Mouse (Mus musculus) midbrain, embryonic 11.5 days (tissue): ENCODE results near the gene B3gnt7. TPM values are rescaled to one million over a fixed set of nuclear protein-coding genes. Genes with fewer than 3 reads are reported as not detected.
A peak's percentile ranks its signal among the peaks of the same experiment; 100 is the strongest.

Experiments
- ATAC-seq: fragments of 200-750 bp; cut with Nextera tagmentation; 2 replicates; pipeline ENCODE4 v1.8.0; 2017; ENCODE audit warnings: moderate TSS enrichment, moderate library complexity; ENCODE audit not compliant: low FRiP score
- DNase-seq: peaks from one replicate; pipeline ENCODE4 v3.0.0; 2015; ENCODE audit warnings: low spot score; ENCODE audit errors: missing footprints
- H3K27ac ChIP-seq: fragments of 300-500 bp; sonication (generic); 2 replicates; pipeline ENCODE4 v1.5.1; 2014; ENCODE audit warnings: low read depth, low read length
- H3K27me3 ChIP-seq: fragments of 300-500 bp; sonication (generic); 2 replicates; pipeline ENCODE4 v1.6.1; 2014; ENCODE audit warnings: mild to moderate bottlenecking, low read length, moderate library complexity, mixed read lengths; ENCODE audit not compliant: control insufficient read depth, insufficient read depth
- H3K36me3 ChIP-seq: fragments of 300-500 bp; sonication (generic); 2 replicates; pipeline ENCODE4 v1.6.1; 2014; ENCODE audit warnings: mild to moderate bottlenecking, low read length, moderate library complexity, mixed read lengths; ENCODE audit not compliant: control insufficient read depth, insufficient read depth
- H3K4me1 ChIP-seq: fragments of 300-500 bp; sonication (generic); 2 replicates; pipeline ENCODE4 v1.6.1; 2014; ENCODE audit warnings: low read length; ENCODE audit not compliant: control insufficient read depth, insufficient read depth
- H3K4me2 ChIP-seq: fragments of 300-500 bp; sonication (generic); 2 replicates; pipeline ENCODE4 v1.6.1; 2014; ENCODE audit warnings: mild to moderate bottlenecking, moderate library complexity
- H3K4me3 ChIP-seq: fragments of 300-500 bp; sonication (generic); 2 replicates; pipeline ENCODE4 v1.5.1; 2014; ENCODE audit warnings: low read depth, low read length
- H3K9ac ChIP-seq: fragments of 300-500 bp; sonication (generic); 2 replicates; pipeline ENCODE4 v1.6.1; 2014; ENCODE audit warnings: low read length
- H3K9me3 ChIP-seq: fragments of 300-500 bp; sonication (generic); 2 replicates; pipeline ENCODE4 v1.6.1; 2016; ENCODE audit warnings: low read length; ENCODE audit not compliant: control insufficient read depth
- WGBS: fragments of 180-500 bp; shearing (Covaris S2); extraction: QIAGEN DNeasy Blood & Tissue Kit; methylation state at CpG from one replicate; pipeline ENCODE4 v1.1.7; 2014; 5-methylcytosine and 5-hydroxymethylcytosine counted together
- polyA plus RNA-seq: library from polyadenylated mRNA; unstranded; fragments of >200 nt; fragmentation: Nextera tagmentation; extraction: Ambion mirVana; gene quantifications from 2 replicates; pipeline ENCODE4 v1.2.1, GENCODE M21; 2014

Gene B3gnt7
- polyA plus RNA-seq, 1 experiment from 2014 or later, result 2.0 TPM

DNA sequence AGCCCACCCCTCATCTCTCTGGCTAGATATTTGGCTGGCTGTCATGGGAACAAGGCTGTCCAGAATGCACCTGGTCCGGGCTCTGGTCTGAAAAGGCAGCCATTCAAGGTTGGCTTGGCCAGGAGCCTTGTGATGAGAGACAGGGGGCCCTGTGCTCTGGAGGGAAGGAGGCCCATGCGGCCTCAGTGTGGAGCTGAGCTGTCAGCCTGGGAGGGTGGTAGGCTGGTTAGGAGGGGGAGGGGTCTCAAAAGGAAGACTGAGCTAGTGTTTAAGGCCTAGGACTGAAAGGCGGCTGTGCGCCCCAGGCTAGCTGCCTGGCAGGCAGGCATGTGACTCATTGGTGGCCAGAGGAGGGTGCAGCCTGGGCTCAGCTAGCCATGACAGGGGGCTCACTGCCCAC lies 8.2 kb upstream of the B3gnt7 start:
- Histone ChIP-seq H3K27ac (no peak overlapping the region), H3K36me3 (no peaks in the 10 kb centered on the region), H3K9ac (no peak overlapping the region), H3K27me3 (no peaks in the 10 kb centered on the region), H3K4me3 (no peak overlapping the region), H3K9me3 (no peaks in the 10 kb centered on the region), H3K4me1 (peaks cover 6% of the 10 kb centered on the region), H3K4me2 (no peak overlapping the region)
- DNase-seq (no peak), ATAC-seq (peak; percentile 46; the same call in 1 of the 2 replicates)
- WGBS, result 8% methylated on average over 4 of the region's 4 CpGs

- H3K4me3 ChIP-seq, result no peak overlapping the region
- peaks cover 35% of the 10 kb centered on the region for H3K27me3 ChIP-seq
- 34% methylated on average over 2 of the region's 2 CpGs for WGBS
- DNase-seq (no peak), ATAC-seq (no peak)
- H3K9me3 ChIP-seq, result no peaks in the 10 kb centered on the region
- H3K9ac ChIP-seq, result no peak overlapping the region
- no peak overlapping the region for H3K27ac ChIP-seq
- H3K36me3 ChIP-seq, result no peaks in the 10 kb centered on the region
- H3K4me1 ChIP-seq, result peaks cover 12% of the 10 kb centered on the region
- H3K4me2 ChIP-seq, result no peak overlapping the region
Observed at GRCm38 (mm10) chr1:86300093-86300492, 2.5 kb upstream of the B3gnt7 start.

GRCm38 (mm10) chr1:86300731-86301130 lies 1.9 kb upstream of the B3gnt7 start:
- Histone ChIP-seq H3K9me3 (no peaks in the 10 kb centered on the region), H3K36me3 (no peaks in the 10 kb centered on the region), H3K9ac (no peak overlapping the region), H3K4me2 (no peak overlapping the region), H3K4me3 (no peak overlapping the region), H3K27me3 (peaks cover 36% of the 10 kb centered on the region), H3K4me1 (peaks cover 12% of the 10 kb centered on the region), H3K27ac (no peak overlapping the region)
- DNase-seq (no peak), ATAC-seq (no peak)
- 58% methylated on average over 7 of the region's 7 CpGs for WGBS

GRCm38 (mm10) chr1:86301221-86302091 lies 1.2 kb upstream of the B3gnt7 start:
- Histone ChIP-seq H3K9ac (no peak overlapping the region), H3K27me3 (peaks cover 36% of the 10 kb centered on the region), H3K4me3 (no peak overlapping the region), H3K36me3 (no peaks in the 10 kb centered on the region), H3K4me1 (peaks cover 12% of the 10 kb centered on the region), H3K4me2 (no peak overlapping the region), H3K27ac (no peak overlapping the region), H3K9me3 (no peaks in the 10 kb centered on the region)
- no peak for DNase-seq
- no peak for ATAC-seq
- WGBS, result 48% methylated on average over 6 of the region's 6 CpGs

DNA sequence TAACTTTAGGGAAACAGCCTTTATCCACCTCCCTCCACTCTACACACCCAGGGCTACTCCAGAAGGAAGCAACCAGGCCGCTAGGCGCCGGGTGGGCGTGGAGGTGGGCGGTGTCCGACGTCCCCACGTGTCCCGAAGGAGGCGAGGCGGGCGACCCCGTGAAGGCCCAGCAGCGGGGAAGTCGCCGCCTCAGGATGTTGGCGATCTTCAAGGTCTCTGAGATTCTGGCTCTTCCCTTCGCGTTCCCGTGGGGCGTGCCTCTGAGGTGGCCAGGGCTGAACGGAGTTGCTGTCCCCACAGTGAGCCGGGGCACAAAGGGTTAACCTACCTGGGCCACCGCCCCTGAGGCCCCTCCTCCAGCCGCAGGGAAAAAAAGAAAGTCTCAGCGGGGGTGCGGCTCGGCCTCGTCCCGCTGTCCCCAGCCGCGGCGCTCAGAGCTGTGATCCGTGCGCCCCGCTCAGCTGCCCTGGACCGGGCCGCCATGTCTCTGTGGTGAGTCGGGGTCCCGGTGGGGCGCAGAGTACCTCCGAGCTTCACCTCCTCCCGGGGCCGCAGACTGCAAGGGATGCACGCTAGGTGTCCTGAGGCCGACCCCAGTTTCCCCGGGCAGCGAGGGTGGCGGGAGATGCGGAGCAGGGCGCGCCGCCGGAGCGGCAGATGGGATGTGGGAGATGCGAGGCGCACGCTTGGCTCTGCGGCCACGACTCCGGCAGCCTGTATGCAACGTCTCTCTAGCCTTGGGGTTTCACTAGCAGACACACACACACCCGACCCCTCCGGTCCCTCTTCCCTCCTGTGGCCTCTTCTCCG lies 636 bp downstream of the B3gnt7 start:
- Histone ChIP-seq H3K27me3 (peaks cover 36% of the 10 kb centered on the region), H3K27ac (no peak overlapping the region), H3K4me1 (peaks cover 12% of the 10 kb centered on the region), H3K4me2 (peak overlapping the region; percentile 98), H3K9ac (peak overlapping the region; percentile 57), H3K36me3 (no peaks in the 10 kb centered on the region), H3K4me3 (peak overlapping the region; percentile 53), H3K9me3 (no peaks in the 10 kb centered on the region)
- DNase-seq (peak; percentile 97), ATAC-seq (peak; percentile 79)
- WGBS, result 1% methylated on average over 62 of the region's 65 CpGs

- Histone ChIP-seq H3K4me1 (peaks cover 12% of the 10 kb centered on the region), H3K9me3 (no peaks in the 10 kb centered on the region), H3K27me3 (peaks cover 36% of the 10 kb centered on the region), H3K9ac (peak overlapping the region; percentile 57), H3K27ac (no peak overlapping the region), H3K4me3 (peak overlapping the region; percentile 53), H3K36me3 (no peaks in the 10 kb centered on the region), H3K4me2 (peak overlapping the region; percentile 98)
- DNase-seq, result no peak
- no peak for ATAC-seq
- 2% methylated on average over 16 of the region's 16 CpGs for WGBS
Observed at GRCm38 (mm10) chr1:86303873-86304250, 1.2 kb downstream of the B3gnt7 start.

DNA sequence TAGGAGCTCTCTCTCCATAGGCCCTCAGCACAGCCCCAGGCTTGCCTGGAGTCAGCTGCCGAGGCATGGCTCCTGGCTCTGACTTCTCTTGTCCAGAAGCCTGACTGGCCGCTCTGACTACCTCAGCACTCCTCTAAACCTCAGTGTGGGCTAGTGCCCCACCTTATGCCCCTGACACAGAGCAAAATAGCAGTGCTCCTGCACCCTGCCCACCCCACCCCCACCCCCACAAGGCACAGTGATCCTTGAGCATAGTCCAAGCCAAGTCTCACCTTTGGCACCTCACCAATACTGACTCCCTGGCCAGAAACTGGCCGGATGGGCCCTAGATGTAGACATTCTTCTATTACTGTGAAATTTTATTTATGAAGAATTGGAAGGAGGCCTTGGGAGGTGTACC lies 4.1 kb downstream of the B3gnt7 start:
- 91% methylated on average over 3 of the region's 3 CpGs for WGBS
- Histone ChIP-seq H3K4me2 (no peak overlapping the region), H3K36me3 (no peaks in the 10 kb centered on the region), H3K9me3 (no peaks in the 10 kb centered on the region), H3K27ac (no peak overlapping the region), H3K4me1 (peaks cover 21% of the 10 kb centered on the region), H3K27me3 (peaks cover 33% of the 10 kb centered on the region), H3K4me3 (no peak overlapping the region), H3K9ac (no peak overlapping the region)
- DNase-seq (no peak), ATAC-seq (no peak)

DNA sequence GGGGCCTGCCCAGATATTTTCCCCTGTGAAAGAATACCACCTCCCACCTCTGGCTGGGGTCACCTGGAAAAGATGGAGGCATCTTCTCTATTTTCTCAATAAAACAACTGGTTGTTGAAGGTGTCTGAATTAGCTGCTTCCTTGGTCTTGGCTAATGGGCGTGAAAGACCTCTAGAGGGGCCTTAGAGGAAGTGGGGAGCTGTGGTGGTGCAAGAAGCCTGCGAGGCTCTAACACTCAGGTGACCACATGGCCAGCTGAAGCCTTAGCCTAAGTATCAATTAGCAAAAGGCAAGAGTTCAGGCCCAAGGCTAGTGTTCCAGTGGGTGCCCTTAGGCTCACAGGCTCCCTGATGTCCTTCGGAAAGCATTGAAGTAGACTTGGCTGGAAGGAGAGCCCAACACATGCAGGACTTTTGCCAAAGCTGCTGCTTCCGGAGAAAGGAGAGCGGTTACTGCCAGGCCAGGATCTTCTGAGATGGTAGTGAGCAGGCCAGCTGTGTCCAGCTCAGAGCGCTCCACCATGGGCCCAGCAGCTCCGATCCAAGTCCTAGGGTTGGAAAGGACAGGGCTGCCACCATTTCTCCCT lies 4.6 kb downstream of the B3gnt7 start:
- H3K4me2 ChIP-seq, result no peak overlapping the region
- H3K4me1 ChIP-seq, result peaks cover 21% of the 10 kb centered on the region
- H3K27ac ChIP-seq, result no peak overlapping the region
- H3K9me3 ChIP-seq, result no peaks in the 10 kb centered on the region
- H3K27me3 ChIP-seq, result peaks cover 29% of the 10 kb centered on the region
- no peak for ATAC-seq
- WGBS, result 89% methylated on average over 7 of the region's 7 CpGs
- no peak overlapping the region for H3K9ac ChIP-seq
- H3K4me3 ChIP-seq, result no peak overlapping the region
- peak; percentile 23 for DNase-seq
- H3K36me3 ChIP-seq, result no peaks in the 10 kb centered on the region
